Mouse (Mus musculus): Measurements from ENCODE around the gene Zbtb24. TPM values are rescaled to one million over a fixed set of nuclear protein-coding genes. Genes with fewer than 3 reads are reported as not detected.

The Zbtb24 gene
- total RNA-seq, 1 experiment = 11.9 TPM

- TF ChIP-seq ZNF384 (IDR thresholded peaks at IDR 0.05; ENCODE audit: low read depth, low read length) (no peak), HCFC1 (IDR thresholded peaks at IDR 0.05; ENCODE audit: borderline replicate concordance, insufficient read depth, low read length) (no peak), CHD2 (IDR thresholded peaks at IDR 0.05; ENCODE audit: low read depth, low read length) (no peak), MAFK (IDR thresholded peaks at IDR 0.05; ENCODE audit: insufficient read depth, low read depth, low read length) (no peak), ZC3H11A (IDR thresholded peaks at IDR 0.05; ENCODE audit: borderline replicate concordance, low read depth, low read length) (no peak)
- in situ Hi-C loops (cut with MboI; ENCODE audit: low sequenced_read_pairs in 2 of 2, unreplicated experiment in 2 of 2) = no loop called here
- no peak overlapping the region; the same call in 1 of the 2 replicates for H3K27ac ChIP-seq (ENCODE audit: insufficient read depth, low read depth, low read length, poor library complexity, severe bottlenecking)
- no peak overlapping the region for H3K4me3 ChIP-seq (ENCODE audit: insufficient read depth in 1 of 2, low read depth in 1 of 2, low read length in 2 of 2, poor library complexity in 1 of 2, severe bottlenecking in 1 of 2)
- H3K36me3 ChIP-seq (ENCODE audit: control insufficient read depth, insufficient read depth, low read length, poor library complexity, severe bottlenecking) = peaks cover 10% of the 10 kb centered on the region
- no peak for DNase-seq (ENCODE audit: low read depth, low spot score)
- H3K9ac ChIP-seq (ENCODE audit: insufficient read depth, low read depth, low read length, poor library complexity, severe bottlenecking) = no peak overlapping the region
- no peaks in the 10 kb centered on the region for H3K9me3 ChIP-seq (ENCODE audit: control insufficient read depth, insufficient read depth, low read depth, low read length)
- H3K4me1 ChIP-seq (ENCODE audit: control insufficient read depth in 2 of 2, insufficient read depth in 2 of 2, low read length in 2 of 2, poor library complexity in 1 of 2) = peaks cover 9 to 28% of the 10 kb centered on the region in 2 experiments
Observed at GRCm38 (mm10) chr10:41460501-41460900, 10.3 kb downstream of the Zbtb24 start.

GRCm38 (mm10) chr10:41461057-41461722 is 11.0 kb downstream of the Zbtb24 start:
- H3K9me3 ChIP-seq (ENCODE audit: control insufficient read depth, insufficient read depth, low read depth, low read length) = no peaks in the 10 kb centered on the region
- H3K27ac ChIP-seq (ENCODE audit: insufficient read depth, low read depth, low read length, poor library complexity, severe bottlenecking) = no peak overlapping the region
- H3K9ac ChIP-seq (ENCODE audit: insufficient read depth, low read depth, low read length, poor library complexity, severe bottlenecking) = no peak overlapping the region
- no peak overlapping the region for H3K4me3 ChIP-seq (ENCODE audit: insufficient read depth in 1 of 2, low read depth in 1 of 2, low read length in 2 of 2, poor library complexity in 1 of 2, severe bottlenecking in 1 of 2)
- in situ Hi-C loops (cut with MboI; ENCODE audit: low sequenced_read_pairs in 2 of 2, unreplicated experiment in 2 of 2) = no loop called here
- DNase-seq (ENCODE audit: low read depth, low spot score) = no peak
- peaks cover 6% of the 10 kb centered on the region for H3K36me3 ChIP-seq (ENCODE audit: control insufficient read depth, insufficient read depth, low read length, poor library complexity, severe bottlenecking)
- peaks cover 9 to 26% of the 10 kb centered on the region in 2 experiments for H3K4me1 ChIP-seq (ENCODE audit: control insufficient read depth in 2 of 2, insufficient read depth in 2 of 2, low read length in 2 of 2, poor library complexity in 1 of 2)
- TF ChIP-seq CHD2 (IDR thresholded peaks at IDR 0.05; ENCODE audit: low read depth, low read length) (no peak), MAFK (IDR thresholded peaks at IDR 0.05; ENCODE audit: insufficient read depth, low read depth, low read length) (no peak), ZNF384 (IDR thresholded peaks at IDR 0.05; ENCODE audit: low read depth, low read length) (no peak), HCFC1 (IDR thresholded peaks at IDR 0.05; ENCODE audit: borderline replicate concordance, insufficient read depth, low read length) (no peak), ZC3H11A (IDR thresholded peaks at IDR 0.05; ENCODE audit: borderline replicate concordance, low read depth, low read length) (no peak)

- Histone ChIP-seq H3K4me1 (ENCODE audit: control insufficient read depth in 2 of 2, insufficient read depth in 2 of 2, low read length in 2 of 2, poor library complexity in 1 of 2) (peaks cover 18 to 27% of the 10 kb centered on the region in 2 experiments), H3K4me3 (ENCODE audit: insufficient read depth in 1 of 2, low read depth in 1 of 2, low read length in 2 of 2, poor library complexity in 1 of 2, severe bottlenecking in 1 of 2) (no peak overlapping the region), H3K27ac (ENCODE audit: insufficient read depth, low read depth, low read length, poor library complexity, severe bottlenecking) (no peak overlapping the region), H3K36me3 (ENCODE audit: control insufficient read depth, insufficient read depth, low read length, poor library complexity, severe bottlenecking) (0 out of 2 replicates have a peak, but pooled peaks cover 2% of the 10 kb centered on the region), H3K9ac (ENCODE audit: insufficient read depth, low read depth, low read length, poor library complexity, severe bottlenecking) (peak overlapping the region; percentile 28; the same call in 1 of the 2 replicates), H3K9me3 (ENCODE audit: control insufficient read depth, insufficient read depth, low read depth, low read length) (no peaks in the 10 kb centered on the region)
- in situ Hi-C loops (cut with MboI; ENCODE audit: low sequenced_read_pairs in 2 of 2, unreplicated experiment in 2 of 2) = no loop called here
- DNase-seq (ENCODE audit: low read depth, low spot score) = no peak
- TF ChIP-seq CHD2 (IDR thresholded peaks at IDR 0.05; ENCODE audit: low read depth, low read length) (no peak), MAFK (IDR thresholded peaks at IDR 0.05; ENCODE audit: insufficient read depth, low read depth, low read length) (no peak), HCFC1 (IDR thresholded peaks at IDR 0.05; ENCODE audit: borderline replicate concordance, insufficient read depth, low read length) (no peak), ZC3H11A (IDR thresholded peaks at IDR 0.05; ENCODE audit: borderline replicate concordance, low read depth, low read length) (no peak), ZNF384 (IDR thresholded peaks at IDR 0.05; ENCODE audit: low read depth, low read length) (no peak)
Observed at GRCm38 (mm10) chr10:41464401-41464955, 14.3 kb downstream of the Zbtb24 start.

GRCm38 (mm10) chr10:41467325-41467724 is 17.1 kb downstream of the Zbtb24 start:
- peaks cover 14 to 16% of the 10 kb centered on the region in 2 experiments for H3K4me1 ChIP-seq (ENCODE audit: control insufficient read depth in 2 of 2, insufficient read depth in 2 of 2, low read length in 2 of 2, poor library complexity in 1 of 2)
- in situ Hi-C loops (cut with MboI; ENCODE audit: low sequenced_read_pairs in 2 of 2, unreplicated experiment in 2 of 2) = no loop called here
- 0 out of 2 replicates have a peak, but pooled peaks cover 2% of the 10 kb centered on the region for H3K36me3 ChIP-seq (ENCODE audit: control insufficient read depth, insufficient read depth, low read length, poor library complexity, severe bottlenecking)
- no peak overlapping the region for H3K4me3 ChIP-seq (ENCODE audit: insufficient read depth in 1 of 2, low read depth in 1 of 2, low read length in 2 of 2, poor library complexity in 1 of 2, severe bottlenecking in 1 of 2)
- peak overlapping the region; percentile 91 for H3K27ac ChIP-seq (ENCODE audit: insufficient read depth, low read depth, low read length, poor library complexity, severe bottlenecking)
- TF ChIP-seq ZC3H11A (IDR thresholded peaks at IDR 0.05; ENCODE audit: borderline replicate concordance, low read depth, low read length) (no peak), CHD2 (IDR thresholded peaks at IDR 0.05; ENCODE audit: low read depth, low read length) (0 out of 2 replicates have a peak, but pooled peaks have one; percentile 66)
- no peak overlapping the region; the same call in 1 of the 2 replicates for H3K9ac ChIP-seq (ENCODE audit: insufficient read depth, low read depth, low read length, poor library complexity, severe bottlenecking)
- no peaks in the 10 kb centered on the region for H3K9me3 ChIP-seq (ENCODE audit: control insufficient read depth, insufficient read depth, low read depth, low read length)
- no peak for DNase-seq (ENCODE audit: low read depth, low spot score)
